Mouse (Mus musculus) liver, embryonic 14.5 days (tissue): ENCODE measurements around the gene Vps26c. TPM values are rescaled to one million over a fixed set of nuclear protein-coding genes. Genes with fewer than 3 reads are reported as not detected.

Experiments
- ATAC-seq: fragments of 200-750 bp; cut with Nextera tagmentation; 2 replicates; pipeline ENCODE4 v1.8.0; 2017; ENCODE audit warnings: moderate number of reproducible peaks, mild to moderate bottlenecking, moderate library complexity; ENCODE audit not compliant: insufficient read depth
- DNase-seq, 3 experiments: peaks; one replicate each; pipeline ENCODE4 v3.0.0-alpha.2; 2012 to 2013; ENCODE audit warnings: low read depth in 3 of 3, low spot score in 3 of 3
- H3K27ac ChIP-seq: fragments of 300-500 bp; sonication (generic); 2 replicates; pipeline ENCODE4 v1.5.1; 2014; ENCODE audit warnings: moderate library complexity, mild to moderate bottlenecking, control low read depth, inconsistent platforms
- H3K27me3 ChIP-seq: fragments of 300-500 bp; sonication (generic); 2 replicates; pipeline ENCODE4 v1.6.1; 2014; ENCODE audit warnings: mild to moderate bottlenecking, low read length, moderate library complexity; ENCODE audit not compliant: control insufficient read depth, insufficient read depth
- H3K36me3 ChIP-seq: fragments of 300-500 bp; sonication (generic); replicated peaks from 2 replicates; pipeline ENCODE4 v1.6.1; 2014; ENCODE audit warnings: low read depth; ENCODE audit not compliant: control insufficient read depth, insufficient read depth
- H3K4me1 ChIP-seq, 2 experiments: fragments of 200-500 bp in 1 of 2; fragments of 300-500 bp in 1 of 2; sonication (generic) in 1 of 2; replicated peaks; 2 replicates each; pipeline ENCODE4 v1.6.1; 2012 to 2014; ENCODE audit warnings: antibody characterized with exemption in 1 of 2, inconsistent platforms in 1 of 2, low read length in 1 of 2; ENCODE audit not compliant: control insufficient read depth in 2 of 2, insufficient read depth in 2 of 2
- H3K4me2 ChIP-seq: fragments of 300-500 bp; sonication (generic); 2 replicates; pipeline ENCODE4 v1.6.1; 2014; ENCODE audit warnings: low read depth, mild to moderate bottlenecking, control low read depth, moderate library complexity
- H3K4me3 ChIP-seq, 2 experiments: fragments of 200-500 bp in 1 of 2; fragments of 300-500 bp in 1 of 2; sonication (generic) in 1 of 2; 2 replicates each; pipeline ENCODE4 v1.5.1; 2012 to 2014; ENCODE audit warnings: low read depth in 2 of 2, low read length in 2 of 2, mild to moderate bottlenecking in 2 of 2, control low read depth in 1 of 2, inconsistent platforms in 1 of 2, moderate library complexity in 1 of 2; ENCODE audit not compliant: insufficient read depth in 1 of 2
- H3K9ac ChIP-seq: fragments of 300-500 bp; sonication (generic); replicated peaks from 2 replicates; pipeline ENCODE4 v1.6.1; 2014; ENCODE audit warnings: mild to moderate bottlenecking, control low read depth, moderate library complexity
- H3K9me3 ChIP-seq: fragments of 300-500 bp; sonication (generic); 2 replicates; pipeline ENCODE4 v1.6.1; 2016; ENCODE audit warnings: low read length, mixed read lengths; ENCODE audit not compliant: control insufficient read depth
- CTCF ChIP-seq: IDR thresholded peaks from 2 replicates; pipeline ENCODE4 v1.5.1; 2016; ENCODE audit warnings: antibody characterized with exemption, low read depth, control low read depth
- EP300 ChIP-seq: IDR thresholded peaks from 2 replicates; pipeline ENCODE4 v1.6.1; 2016; ENCODE audit warnings: antibody characterized with exemption, low read depth
- WGBS: fragments of 180-500 bp; shearing (Covaris S2); extraction: QIAGEN DNeasy Blood & Tissue Kit; methylation state at CpG from one replicate; pipeline ENCODE4 v1.1.7; 2014; ENCODE audit not compliant: insufficient replicate concordance; 5-methylcytosine and 5-hydroxymethylcytosine counted together
- polyA plus RNA-seq, 2 experiments: library from polyadenylated mRNA; depleted of rRNA in 1 of 2; stranded (reverse) in 1 of 2; unstranded in 1 of 2; fragments of >200 nt; fragmentation: Nextera tagmentation in 1 of 2; extraction: Ambion mirVana in 1 of 2; gene quantifications; 2 replicates each; pipeline versions ENCODE4 v1.2.1 to v1.2.3; 2012 to 2014

The Vps26c gene
- polyA plus RNA-seq, 2 experiments, result 13.3 to 18.3 TPM

DNA sequence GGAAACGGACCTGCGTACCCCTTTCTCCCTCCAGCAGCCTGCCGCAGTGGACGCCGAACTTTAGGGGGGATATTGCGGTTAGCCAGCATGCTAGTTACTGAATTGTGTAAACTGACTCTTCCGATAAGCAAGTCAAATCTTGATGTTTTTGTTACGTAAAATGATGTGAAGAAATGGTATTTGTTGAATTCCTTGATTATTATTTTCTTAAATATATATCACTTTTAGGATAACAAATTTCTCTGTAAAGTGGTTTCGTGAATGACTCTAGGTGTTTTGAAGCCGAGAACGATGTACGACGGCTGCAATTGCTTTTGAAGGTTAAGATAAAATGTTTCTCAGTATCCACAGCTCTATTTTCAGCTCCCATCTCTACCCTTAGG lies 513 bp upstream of the Vps26c start:
- H3K4me1 ChIP-seq, result peaks cover 11 to 25% of the 10 kb centered on the region in 2 experiments
- under 1% methylated on average over 13 of the region's 13 CpGs for WGBS
- H3K4me2 ChIP-seq, result peak overlapping the region; percentile 85
- TF ChIP-seq EP300 (no peak), CTCF (no peak)
- H3K27me3 ChIP-seq, result no peaks in the 10 kb centered on the region
- no peak for ATAC-seq
- DNase-seq, result no peak
- H3K9ac ChIP-seq, result peak overlapping the region; percentile 92
- peak overlapping the region; percentile 79 for H3K27ac ChIP-seq
- no peaks in the 10 kb centered on the region for H3K9me3 ChIP-seq
- no peaks in the 10 kb centered on the region for H3K36me3 ChIP-seq
- peak overlapping the region; percentile 73 to 85 for H3K4me3 ChIP-seq

DNA sequence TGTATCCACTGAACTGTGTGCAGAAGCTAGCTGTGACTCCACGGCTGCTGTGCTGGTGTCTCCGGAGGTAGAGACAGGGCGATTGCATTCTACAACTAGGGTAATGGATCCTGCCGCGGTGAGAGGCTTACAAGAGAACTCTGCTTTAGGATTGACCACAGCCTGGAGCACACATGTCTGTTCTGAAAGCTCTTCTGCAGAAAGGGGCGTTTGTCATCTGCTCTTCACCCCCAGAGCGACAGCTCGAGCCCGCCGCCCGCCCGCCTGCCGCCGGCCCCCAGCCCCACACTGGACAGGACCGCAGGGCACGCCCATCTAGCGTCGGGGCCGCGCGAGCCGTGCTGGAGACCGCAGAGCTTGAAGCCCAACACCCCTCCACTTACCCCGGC lies 681 bp downstream of the Vps26c start:
- no peaks in the 10 kb centered on the region for H3K27me3 ChIP-seq
- peaks cover 11 to 27% of the 10 kb centered on the region in 2 experiments for H3K4me1 ChIP-seq
- peak overlapping the region; percentile 73 to 85 for H3K4me3 ChIP-seq

DNA sequence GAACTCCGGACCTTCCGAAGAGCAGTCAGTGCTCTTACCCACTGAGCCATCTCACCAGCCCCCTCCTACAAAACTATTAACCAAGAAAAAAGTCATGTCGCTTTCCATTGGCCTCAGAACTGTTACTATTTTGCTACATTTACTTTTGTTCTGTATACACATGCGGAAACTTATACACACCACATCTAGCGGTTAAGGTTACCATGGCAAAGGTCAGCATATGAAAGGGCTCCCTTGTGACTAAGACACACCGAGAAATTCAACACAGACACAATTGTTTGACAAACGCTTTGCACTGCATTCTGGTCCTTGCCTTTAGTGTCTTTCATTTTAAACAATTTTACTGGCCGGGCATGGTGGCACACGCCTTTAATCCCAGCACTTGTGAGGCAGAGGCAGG lies 1.9 kb downstream of the Vps26c start:
- Histone ChIP-seq H3K9ac (no peak overlapping the region), H3K4me2 (no peak overlapping the region; the same call in none of the 2 replicates), H3K27me3 (no peaks in the 10 kb centered on the region), H3K9me3 (no peaks in the 10 kb centered on the region), H3K36me3 (no peaks in the 10 kb centered on the region), H3K4me3 (no peak overlapping the region), H3K27ac (no peak overlapping the region), H3K4me1 (peaks cover 11 to 31% of the 10 kb centered on the region in 2 experiments)
- TF ChIP-seq CTCF, result no peak
- TF ChIP-seq EP300, result no peak
- DNase-seq (no peak), ATAC-seq (no peak)
- WGBS, result 80% methylated on average over 9 of the region's 9 CpGs

More for the DNA sequence above, 681 bp downstream of the Vps26c start:
- no peak for TF ChIP-seq CTCF
- DNase-seq, result peak in 2 of 3 experiments; percentile 19
- Histone ChIP-seq H3K27ac (peak overlapping the region; percentile 60), H3K36me3 (no peaks in the 10 kb centered on the region), H3K4me2 (peak overlapping the region; percentile 85), H3K9me3 (no peaks in the 10 kb centered on the region), H3K9ac (peak overlapping the region; percentile 80)
- under 1% methylated on average over 24 of the region's 24 CpGs for WGBS
- ATAC-seq, result peak; percentile 58

DNA sequence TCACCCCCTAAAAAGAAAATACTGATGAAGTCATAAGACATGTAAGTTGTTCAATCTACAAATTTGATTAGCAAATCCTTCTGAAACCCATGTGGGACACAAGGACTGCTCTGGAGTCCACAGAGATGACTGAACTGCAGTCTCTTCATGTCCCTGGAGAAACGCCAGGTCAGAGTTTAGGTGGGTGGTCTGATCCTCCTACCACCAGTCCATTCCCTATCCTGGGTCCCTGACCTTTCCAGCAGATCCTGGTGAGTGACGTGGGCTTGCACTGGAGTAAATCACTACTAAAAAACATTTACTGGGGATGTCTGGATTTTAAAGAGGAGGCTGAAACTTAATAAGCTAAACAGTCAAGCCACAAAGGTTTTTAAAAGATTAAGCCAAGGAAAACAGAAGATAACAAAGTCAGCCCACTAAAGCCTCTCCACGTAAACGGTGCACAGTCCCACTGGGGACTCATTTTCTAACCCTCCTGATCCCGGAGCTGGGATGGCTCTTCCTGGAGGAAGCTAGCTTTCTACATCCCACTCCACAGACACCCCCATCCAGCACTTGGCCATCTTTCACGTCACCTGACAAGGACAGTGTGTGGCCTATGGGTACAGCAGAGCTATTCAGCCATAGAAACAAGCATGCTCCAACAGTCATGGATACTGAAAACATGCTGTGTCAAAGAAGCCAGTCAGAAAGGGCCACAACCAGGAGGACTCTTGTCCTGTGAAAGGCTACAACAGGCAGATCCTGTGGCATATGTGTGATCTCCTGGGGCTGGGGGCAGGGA lies 2.8 kb downstream of the Vps26c start:
- no peak overlapping the region for H3K4me3 ChIP-seq
- no peaks in the 10 kb centered on the region for H3K36me3 ChIP-seq
- WGBS, result 50% methylated on average over 6 of the region's 6 CpGs
- ATAC-seq (no peak), DNase-seq (no peak)
- TF ChIP-seq CTCF, result no peak
- no peak for TF ChIP-seq EP300
- H3K4me1 ChIP-seq, result peaks cover 11 to 39% of the 10 kb centered on the region in 2 experiments
- no peak overlapping the region for H3K9ac ChIP-seq
- no peak overlapping the region for H3K27ac ChIP-seq
- peak overlapping the region; percentile 11; the same call in 1 of the 2 replicates for H3K4me2 ChIP-seq
- H3K27me3 ChIP-seq, result no peaks in the 10 kb centered on the region
- H3K9me3 ChIP-seq, result no peaks in the 10 kb centered on the region

DNA sequence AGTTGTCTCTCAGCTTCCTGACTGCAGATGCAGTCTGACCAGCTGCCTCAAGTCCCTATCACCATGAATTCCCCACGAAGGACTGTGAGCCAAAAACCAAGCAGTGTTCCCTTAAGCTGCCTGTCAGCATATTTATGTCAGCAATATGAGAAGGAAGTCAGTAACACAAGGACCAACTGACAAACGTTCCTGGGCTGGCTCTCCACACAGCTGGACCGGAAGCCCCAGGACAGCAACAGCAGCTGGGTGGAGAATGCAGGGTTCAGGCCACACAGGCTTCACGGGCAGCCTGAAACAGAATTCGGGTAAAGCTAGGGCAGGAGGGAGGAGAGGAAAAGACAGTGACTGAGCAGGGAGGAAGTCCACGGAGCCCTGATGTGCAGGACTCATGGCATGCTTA lies 7.6 kb downstream of the Vps26c start:
- H3K4me2 ChIP-seq, result no peak overlapping the region
- 8% methylated on average over 6 of the region's 6 CpGs for WGBS
- ATAC-seq (peak; percentile 45; the same call in 1 of the 2 replicates), DNase-seq (no peak)
- no peak overlapping the region for H3K27ac ChIP-seq
- no peaks in the 10 kb centered on the region for H3K27me3 ChIP-seq
- H3K9me3 ChIP-seq, result no peaks in the 10 kb centered on the region
- no peak overlapping the region for H3K9ac ChIP-seq
- H3K4me3 ChIP-seq, result no peak overlapping the region
- no peak for TF ChIP-seq CTCF
- no peak for TF ChIP-seq EP300
- no peaks in the 10 kb centered on the region for H3K36me3 ChIP-seq
- H3K4me1 ChIP-seq, result peaks cover 0 to 26% of the 10 kb centered on the region in 2 experiments; a peak in 2 of 4 replicates
